Mouse (Mus musculus) common myeloid progenitor, adult 5-6 weeks (primary cell): ENCODE measurements at regions not wholly inside any gene's neighbourhood (a gene's known extent, or its start where the extent isn't known, plus 50 kb on each side); places are given as distances from the start of the nearest gene placed in this dataset.
A peak's percentile ranks its signal among the peaks of the same experiment; 100 is the strongest.

ENCODE experiments used
- ATAC-seq: replicated peaks from 2 replicates; pipeline ENCODE4 v1.8.0; 2016; ENCODE audit warnings: low read depth, mild to moderate bottlenecking, moderate TSS enrichment, inconsistent platforms; ENCODE audit not compliant: poor library complexity, severe bottlenecking

DNA sequence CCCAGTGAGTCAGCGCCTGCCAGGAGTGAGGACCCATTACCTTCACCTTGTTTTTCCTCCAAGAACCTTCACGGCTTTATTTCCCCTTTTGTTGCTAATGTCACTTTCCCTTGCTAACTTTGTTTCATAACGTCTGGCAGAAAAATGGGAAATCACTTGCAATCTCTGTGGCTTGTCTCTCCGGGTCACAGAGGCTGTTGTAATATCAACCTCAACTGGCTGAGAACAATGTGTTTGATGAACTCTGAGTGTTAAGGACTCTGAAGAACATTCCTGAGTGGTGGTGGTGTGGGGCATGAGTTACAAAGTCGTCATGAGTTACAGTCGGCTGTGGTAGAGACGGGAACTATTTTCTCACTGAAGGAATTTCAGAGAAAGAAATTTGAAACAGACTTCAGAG lies 53.2 kb upstream of the Rgs5 start:
- peak; percentile 22; the same call in 1 of the 2 replicates for ATAC-seq

DNA sequence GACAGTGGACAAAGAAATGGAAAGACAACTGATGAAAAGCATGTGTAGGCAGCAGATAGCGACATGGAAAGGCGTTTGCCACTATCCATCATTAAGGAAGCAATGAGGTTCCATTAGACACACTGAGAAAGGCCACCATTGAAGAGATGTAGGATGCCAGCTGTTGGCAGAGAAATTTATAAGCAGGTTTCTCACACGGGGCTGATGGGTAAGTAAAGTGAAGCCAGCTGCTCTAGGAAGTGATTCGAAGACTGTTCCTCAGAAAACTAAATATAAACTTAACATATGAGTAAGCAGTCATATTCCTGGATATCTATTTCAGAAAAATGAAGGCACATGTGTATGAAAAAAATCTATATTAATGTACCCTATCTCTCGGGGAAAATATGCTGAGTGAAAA lies 60.8 kb upstream of the Rgs5 start:
- no peak for ATAC-seq

DNA sequence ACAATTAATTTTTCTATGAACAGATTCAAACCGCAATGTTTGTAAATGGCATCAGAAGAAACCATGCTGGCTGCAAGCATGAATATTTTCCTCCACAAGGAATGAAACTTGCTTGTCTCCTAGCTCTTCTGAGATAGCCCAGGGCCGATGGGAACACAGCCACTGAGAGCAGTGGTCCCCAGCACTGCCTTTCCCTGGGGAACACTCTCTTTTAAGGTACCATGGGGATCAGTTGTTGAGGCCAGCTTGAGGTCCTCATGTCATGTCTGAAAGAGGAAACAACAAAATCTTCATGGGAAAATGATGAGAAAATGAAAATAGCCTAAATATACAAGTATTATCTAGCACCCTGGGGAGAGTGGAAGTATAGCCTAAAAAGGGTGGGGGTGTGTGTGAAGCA lies 55.1 kb upstream of the Nuf2 start:
- no peak for ATAC-seq

DNA sequence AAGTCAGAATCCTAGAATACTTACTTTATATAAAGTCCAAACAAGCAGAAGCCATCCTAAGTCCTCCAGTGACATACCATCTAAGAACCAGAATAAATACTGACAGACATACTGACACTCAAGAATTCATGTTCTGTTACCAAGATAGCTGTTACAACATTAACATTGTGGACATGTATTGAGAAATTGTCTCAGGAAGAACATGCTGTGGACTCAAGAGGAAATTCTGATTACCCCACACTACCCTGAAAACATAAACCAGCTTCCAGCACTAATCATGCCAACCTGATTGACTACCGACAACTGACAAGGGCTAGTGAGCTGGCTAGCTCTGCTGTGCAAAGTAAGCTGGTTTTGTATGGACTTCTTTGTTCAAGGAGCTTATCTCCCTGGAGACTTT lies 51.1 kb upstream of the Nuf2 start:
- ATAC-seq = no peak
